Mouse (Mus musculus): ENCODE measurements around the gene Tpmt. TPM values are rescaled to one million over a fixed set of nuclear protein-coding genes. Genes with fewer than 3 reads are reported as not detected.

Gene Tpmt
- polyA plus RNA-seq, 1 experiment from 2014 or later: 18.4 TPM

DNA sequence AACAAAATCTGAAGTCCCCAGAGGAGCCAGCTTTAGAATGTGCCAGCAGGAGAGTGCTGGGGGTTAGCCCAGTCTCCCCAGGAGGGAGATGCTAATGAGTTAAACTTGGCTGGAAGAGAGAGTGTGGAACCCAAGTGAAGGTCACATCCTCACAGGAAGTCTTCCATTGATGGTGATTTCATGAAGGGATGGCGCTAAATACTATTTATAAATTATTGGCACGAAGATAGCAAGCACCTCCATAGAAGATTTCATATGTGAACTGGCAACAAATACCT lies 51.3 kb downstream of the Tpmt start:
- 88% methylated on average over 2 of the region's 2 CpGs for WGBS
- H3K4me2 ChIP-seq (ENCODE audit: low read length): no peak overlapping the region
- H3K9ac ChIP-seq (ENCODE audit: low read length): no peak overlapping the region
- no peak overlapping the region for H3K27ac ChIP-seq (replicated peaks in 1 of 2; ENCODE audit: control insufficient read depth in 1 of 2, insufficient read depth in 1 of 2, low read depth in 2 of 2, low read length in 2 of 2)
- no peak for ATAC-seq (ENCODE audit: insufficient number of reproducible peaks, insufficient read depth, low FRiP score, low read depth)
- peaks cover 7 to 15% of the 10 kb centered on the region in 2 experiments; a peak in 3 of 4 replicates for H3K4me1 ChIP-seq (ENCODE audit: control insufficient read depth in 2 of 2, insufficient read depth in 2 of 2, low read length in 2 of 2)
- H3K4me3 ChIP-seq (ENCODE audit: control insufficient read depth in 1 of 2, insufficient read depth in 1 of 2, low read depth in 1 of 2, low read length in 2 of 2): no peak overlapping the region
- no peaks in the 10 kb centered on the region for H3K9me3 ChIP-seq (ENCODE audit: control insufficient read depth, low read length)
- no peaks in the 10 kb centered on the region for H3K36me3 ChIP-seq (ENCODE audit: control insufficient read depth, insufficient read depth, low read length)
- no peaks in the 10 kb centered on the region for H3K27me3 ChIP-seq (ENCODE audit: control insufficient read depth, insufficient read depth, low read length)

DNA sequence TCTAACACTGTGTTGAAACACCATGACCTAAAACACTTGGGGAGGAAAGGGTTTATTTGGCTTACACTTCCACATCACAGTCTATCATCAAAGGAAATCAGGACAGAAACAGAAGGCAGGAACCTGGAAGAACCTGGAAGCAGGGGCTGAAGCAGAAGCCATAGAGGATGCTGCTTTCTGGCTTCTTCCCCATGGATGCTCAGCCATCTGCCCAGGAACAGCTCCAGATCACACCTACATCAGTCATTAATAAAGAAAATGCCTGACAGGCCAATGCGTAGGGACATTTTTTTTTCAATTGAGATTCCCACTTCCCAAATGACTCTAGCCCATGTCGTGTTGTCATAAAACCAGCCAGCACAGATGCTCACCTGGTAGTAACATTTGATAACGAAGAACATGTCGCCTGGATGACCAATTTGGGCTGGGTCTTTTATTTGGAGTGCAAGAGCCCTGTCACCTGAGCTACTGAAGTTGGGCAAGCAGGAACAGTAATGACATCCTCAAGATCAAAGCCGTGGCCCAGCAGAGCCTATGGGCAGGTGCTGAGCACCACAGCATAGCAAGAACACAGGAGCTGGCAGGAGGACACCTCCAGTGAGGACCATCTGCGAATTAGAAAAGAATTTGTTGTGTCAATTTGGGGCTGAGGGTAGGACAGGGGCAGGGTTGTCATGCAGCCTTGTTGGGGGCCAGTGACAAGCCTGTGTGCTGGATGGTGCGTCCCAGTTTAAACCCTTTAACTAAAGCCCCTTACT lies 51.8 kb downstream of the Tpmt start:
- H3K27ac ChIP-seq (replicated peaks in 1 of 2; ENCODE audit: control insufficient read depth in 1 of 2, insufficient read depth in 1 of 2, low read depth in 2 of 2, low read length in 2 of 2): no peak overlapping the region
- no peak overlapping the region for H3K9ac ChIP-seq (ENCODE audit: low read length)
- 80% methylated on average over 7 of the region's 7 CpGs for WGBS

DNA sequence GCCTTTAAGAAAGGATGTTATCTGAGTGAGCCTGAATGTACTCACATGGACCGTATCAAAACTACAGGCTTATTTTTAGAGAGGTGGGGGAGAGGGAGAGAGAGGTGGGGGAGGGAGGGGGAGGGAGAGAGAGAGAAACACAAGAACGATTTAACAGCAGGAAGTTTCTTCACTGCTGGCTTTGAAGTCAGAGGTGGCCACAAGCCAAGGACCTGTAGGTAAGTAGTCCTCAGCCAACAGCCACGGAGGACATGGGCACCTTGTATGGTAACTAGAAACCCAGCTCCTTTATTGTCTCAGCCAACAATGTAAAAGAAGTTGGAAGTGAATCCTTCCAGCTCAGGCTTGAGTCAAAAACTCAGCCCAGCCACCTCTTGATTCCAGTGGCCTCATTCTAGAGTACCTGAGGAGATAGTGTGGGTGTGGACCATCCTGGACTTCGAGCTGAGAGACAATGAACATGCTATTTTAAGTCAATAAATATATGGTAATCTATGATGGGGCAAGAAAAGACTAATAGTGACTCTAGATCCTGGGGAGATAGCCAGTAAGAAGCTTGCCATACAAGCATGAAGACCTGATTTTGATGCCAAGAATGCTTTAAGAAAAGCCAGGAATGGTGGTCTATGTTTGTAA lies 54.0 kb downstream of the Tpmt start:
- no peak for ATAC-seq (ENCODE audit: insufficient number of reproducible peaks, insufficient read depth, low FRiP score, low read depth)
- no peak overlapping the region for H3K4me3 ChIP-seq (ENCODE audit: control insufficient read depth in 1 of 2, insufficient read depth in 1 of 2, low read depth in 1 of 2, low read length in 2 of 2)
- H3K27me3 ChIP-seq (ENCODE audit: control insufficient read depth, insufficient read depth, low read length): no peaks in the 10 kb centered on the region
- H3K27ac ChIP-seq (replicated peaks in 1 of 2; ENCODE audit: control insufficient read depth in 1 of 2, insufficient read depth in 1 of 2, low read depth in 2 of 2, low read length in 2 of 2): no peak overlapping the region
- WGBS: 18% methylated on average over 4 of the region's 4 CpGs
- no peaks in the 10 kb centered on the region for H3K36me3 ChIP-seq (ENCODE audit: control insufficient read depth, insufficient read depth, low read length)
- no peaks in the 10 kb centered on the region for H3K9me3 ChIP-seq (ENCODE audit: control insufficient read depth, low read length)
- no peak overlapping the region for H3K4me2 ChIP-seq (ENCODE audit: low read length)
- no peak overlapping the region for H3K9ac ChIP-seq (ENCODE audit: low read length)
- H3K4me1 ChIP-seq (ENCODE audit: control insufficient read depth in 2 of 2, insufficient read depth in 2 of 2, low read length in 2 of 2): peaks cover 13 to 21% of the 10 kb centered on the region in 2 experiments; a peak in 3 of 4 replicates

More for the DNA sequence above, 51.8 kb downstream of the Tpmt start:
- H3K4me2 ChIP-seq (ENCODE audit: low read length): no peak overlapping the region
- no peaks in the 10 kb centered on the region for H3K27me3 ChIP-seq (ENCODE audit: control insufficient read depth, insufficient read depth, low read length)
- H3K4me1 ChIP-seq (ENCODE audit: control insufficient read depth in 2 of 2, insufficient read depth in 2 of 2, low read length in 2 of 2): peaks cover 7 to 15% of the 10 kb centered on the region in 2 experiments; a peak in 3 of 4 replicates
- H3K36me3 ChIP-seq (ENCODE audit: control insufficient read depth, insufficient read depth, low read length): no peaks in the 10 kb centered on the region
- H3K4me3 ChIP-seq (ENCODE audit: control insufficient read depth in 1 of 2, insufficient read depth in 1 of 2, low read depth in 1 of 2, low read length in 2 of 2): no peak overlapping the region
- H3K9me3 ChIP-seq (ENCODE audit: control insufficient read depth, low read length): no peaks in the 10 kb centered on the region
- ATAC-seq (ENCODE audit: insufficient number of reproducible peaks, insufficient read depth, low FRiP score, low read depth): no peak

DNA sequence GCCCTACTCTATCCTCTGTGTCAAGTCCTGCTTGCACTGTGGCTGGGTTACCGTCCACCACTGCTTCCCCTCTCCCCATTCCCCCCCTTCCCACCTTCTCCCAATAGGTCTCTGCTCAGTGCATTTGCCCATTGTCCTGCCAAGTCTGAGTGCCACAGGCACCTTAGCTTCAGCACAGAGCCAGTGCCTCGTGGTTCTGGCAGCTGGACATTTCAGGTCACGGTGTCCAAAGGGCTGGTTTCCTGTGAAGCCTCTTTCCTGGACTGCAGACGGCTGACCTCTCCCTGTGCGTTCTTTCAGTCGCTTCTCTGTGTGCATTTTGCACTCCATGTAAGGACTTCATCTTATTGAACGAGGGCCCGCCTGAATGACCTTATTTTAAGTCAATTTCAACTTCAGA lies 56.6 kb downstream of the Tpmt start:
- no peak overlapping the region for H3K27ac ChIP-seq (replicated peaks in 1 of 2; ENCODE audit: control insufficient read depth in 1 of 2, insufficient read depth in 1 of 2, low read depth in 2 of 2, low read length in 2 of 2)
- WGBS: 65% methylated on average over 8 of the region's 8 CpGs
- no peaks in the 10 kb centered on the region for H3K36me3 ChIP-seq (ENCODE audit: control insufficient read depth, insufficient read depth, low read length)
- no peak overlapping the region for H3K4me3 ChIP-seq (ENCODE audit: control insufficient read depth in 1 of 2, insufficient read depth in 1 of 2, low read depth in 1 of 2, low read length in 2 of 2)
- H3K4me1 ChIP-seq (ENCODE audit: control insufficient read depth in 2 of 2, insufficient read depth in 2 of 2, low read length in 2 of 2): peaks cover 10 to 17% of the 10 kb centered on the region in 2 experiments; a peak in 3 of 4 replicates
- H3K9me3 ChIP-seq (ENCODE audit: control insufficient read depth, low read length): no peaks in the 10 kb centered on the region
- H3K27me3 ChIP-seq (ENCODE audit: control insufficient read depth, insufficient read depth, low read length): no peaks in the 10 kb centered on the region
- H3K9ac ChIP-seq (ENCODE audit: low read length): no peak overlapping the region
- no peak overlapping the region for H3K4me2 ChIP-seq (ENCODE audit: low read length)
- ATAC-seq (ENCODE audit: insufficient number of reproducible peaks, insufficient read depth, low FRiP score, low read depth): no peak

DNA sequence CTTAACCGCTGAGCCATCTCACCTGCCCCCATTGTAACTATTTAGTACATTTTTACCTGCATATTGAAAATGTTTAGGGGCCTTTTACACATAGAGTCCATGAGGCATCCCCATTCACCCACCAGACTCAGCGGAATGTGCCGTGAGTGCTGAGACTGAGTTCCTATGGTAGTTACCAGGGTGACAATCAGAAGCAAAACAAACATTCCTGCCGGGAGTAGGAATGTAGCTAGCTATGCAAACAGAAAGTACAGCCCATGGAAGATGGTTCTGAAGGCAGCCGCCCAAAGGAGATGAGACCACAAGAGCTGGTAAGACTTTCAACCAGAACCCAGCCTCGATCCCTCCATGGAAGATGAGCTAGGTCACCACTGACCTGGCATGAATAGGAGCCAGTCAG lies 58.3 kb downstream of the Tpmt start:
- no peaks in the 10 kb centered on the region for H3K27me3 ChIP-seq (ENCODE audit: control insufficient read depth, insufficient read depth, low read length)
- H3K4me3 ChIP-seq (ENCODE audit: control insufficient read depth in 1 of 2, insufficient read depth in 1 of 2, low read depth in 1 of 2, low read length in 2 of 2): no peak overlapping the region
- peaks cover 10 to 17% of the 10 kb centered on the region in 2 experiments; a peak in 3 of 4 replicates for H3K4me1 ChIP-seq (ENCODE audit: control insufficient read depth in 2 of 2, insufficient read depth in 2 of 2, low read length in 2 of 2)
- no peaks in the 10 kb centered on the region for H3K36me3 ChIP-seq (ENCODE audit: control insufficient read depth, insufficient read depth, low read length)
- ATAC-seq (ENCODE audit: insufficient number of reproducible peaks, insufficient read depth, low FRiP score, low read depth): no peak
- H3K4me2 ChIP-seq (ENCODE audit: low read length): peak overlapping the region; percentile 20
- H3K9me3 ChIP-seq (ENCODE audit: control insufficient read depth, low read length): no peaks in the 10 kb centered on the region
- H3K27ac ChIP-seq (replicated peaks in 1 of 2; ENCODE audit: control insufficient read depth in 1 of 2, insufficient read depth in 1 of 2, low read depth in 2 of 2, low read length in 2 of 2): no peak overlapping the region
- 33% methylated on average over 6 of the region's 6 CpGs for WGBS
- no peak overlapping the region for H3K9ac ChIP-seq (ENCODE audit: low read length)

- Histone ChIP-seq H3K4me3 (ENCODE audit: control insufficient read depth in 1 of 2, insufficient read depth in 1 of 2, low read depth in 1 of 2, low read length in 2 of 2) (no peak overlapping the region), H3K4me2 (ENCODE audit: low read length) (no peak overlapping the region), H3K9me3 (ENCODE audit: control insufficient read depth, low read length) (no peaks in the 10 kb centered on the region), H3K4me1 (ENCODE audit: control insufficient read depth in 2 of 2, insufficient read depth in 2 of 2, low read length in 2 of 2) (peaks cover 15 to 20% of the 10 kb centered on the region in 2 experiments), H3K9ac (ENCODE audit: low read length) (no peak overlapping the region), H3K36me3 (ENCODE audit: control insufficient read depth, insufficient read depth, low read length) (no peaks in the 10 kb centered on the region), H3K27me3 (ENCODE audit: control insufficient read depth, insufficient read depth, low read length) (no peaks in the 10 kb centered on the region), H3K27ac (replicated peaks in 1 of 2; ENCODE audit: control insufficient read depth in 1 of 2, insufficient read depth in 1 of 2, low read depth in 2 of 2, low read length in 2 of 2) (no peak overlapping the region)
- ATAC-seq (ENCODE audit: insufficient number of reproducible peaks, insufficient read depth, low FRiP score, low read depth): no peak
- WGBS: 84% methylated on average over 2 of the region's 2 CpGs
Observed at GRCm38 (mm10) chr13:46983878-46984277, 60.7 kb downstream of the Tpmt start.

GRCm38 (mm10) chr13:46979836-46980490 lies 64.6 kb downstream of the Tpmt start:
- H3K4me2 ChIP-seq (ENCODE audit: low read length): peak overlapping the region; percentile 36
- no peak overlapping the region for H3K9ac ChIP-seq (ENCODE audit: low read length)
- no peak for ATAC-seq (ENCODE audit: insufficient number of reproducible peaks, insufficient read depth, low FRiP score, low read depth)
- H3K4me3 ChIP-seq (ENCODE audit: control insufficient read depth in 1 of 2, insufficient read depth in 1 of 2, low read depth in 1 of 2, low read length in 2 of 2): no peak overlapping the region
- 0 out of 4 replicates have a peak overlapping the region, but pooled peaks have one; percentile 14 to 16 for H3K27ac ChIP-seq (replicated peaks in 1 of 2; ENCODE audit: control insufficient read depth in 1 of 2, insufficient read depth in 1 of 2, low read depth in 2 of 2, low read length in 2 of 2)
- no peaks in the 10 kb centered on the region for H3K36me3 ChIP-seq (ENCODE audit: control insufficient read depth, insufficient read depth, low read length)
- no peaks in the 10 kb centered on the region for H3K9me3 ChIP-seq (ENCODE audit: control insufficient read depth, low read length)
- H3K4me1 ChIP-seq (ENCODE audit: control insufficient read depth in 2 of 2, insufficient read depth in 2 of 2, low read length in 2 of 2): peaks cover 8 to 18% of the 10 kb centered on the region in 2 experiments
- H3K27me3 ChIP-seq (ENCODE audit: control insufficient read depth, insufficient read depth, low read length): no peaks in the 10 kb centered on the region
- 20% methylated on average over 13 of the region's 13 CpGs for WGBS
